Comparison of ENCODE assay signal across 8 mouse cellular contexts in genomic region chr2:174472818-174473549, GRCm38 (mm10). TPM values are rescaled to one million over a fixed set of nuclear protein-coding genes. Genes with fewer than 3 reads are reported as not detected.
DNase-seq lines count a peak whose midpoint lies in the region; ATAC-seq and TF ChIP-seq lines count a peak whose summit lies in the region.

Prelid3b (minus strand) TSS chr2:174473081.

- peak; percentile 97 for DNase-seq in G1E (ENCODE audit: low spot score)
- DNase-seq in cerebellum, adult 18-20 months: peak; percentile 98 to 99
- peak; percentile 99 for DNase-seq in heart, postnatal 36 days
- DNase-seq in layer of hippocampus, adult 2 months (ENCODE audit: low spot score in 2 of 2): peak; percentile 98 to 99
- peak; percentile 100 for DNase-seq in lung, embryonic 14.5 days
- DNase-seq in thymus, adult 2 months: peak; percentile 100

- H3K27me3 ChIP-seq in G1E (ENCODE audit: insufficient read depth, low read length): peaks cover 4% of the 10 kb centered on the region; the same call in 1 of the 2 replicates
- H3K27me3 ChIP-seq in forebrain, embryonic 16.5 days (replicated peaks; ENCODE audit: control insufficient read depth, insufficient read depth, low read length): no peaks in the 10 kb centered on the region
- no peaks in the 10 kb centered on the region for H3K27me3 ChIP-seq in lung, embryonic 14.5 days (ENCODE audit: insufficient read depth, low read length)
- H3K27me3 ChIP-seq in thymus, adult 2 months (ENCODE audit: control insufficient read depth, insufficient read depth, low read length): no peaks in the 10 kb centered on the region

- under 1% methylated on average over 53 of the region's 53 CpGs for WGBS in forebrain, embryonic 16.5 days
- under 1% methylated on average over 53 of the region's 53 CpGs for WGBS in lung, embryonic 14.5 days
- WGBS in olfactory bulb, adult 2 months: under 1% methylated on average over 53 of the region's 53 CpGs
- WGBS in thymus, adult 2 months: under 1% methylated on average over 53 of the region's 53 CpGs

- peaks cover 54% of the 10 kb centered on the region for H3K4me1 ChIP-seq in G1E (ENCODE audit: insufficient read depth, low read depth, low read length)
- peaks cover 9% of the 10 kb centered on the region for H3K4me1 ChIP-seq in forebrain, embryonic 16.5 days (replicated peaks; ENCODE audit: control insufficient read depth, insufficient read depth, low read length)
- no peaks in the 10 kb centered on the region for H3K4me1 ChIP-seq in lung, embryonic 14.5 days (ENCODE audit: insufficient read depth)
- peaks cover 9% of the 10 kb centered on the region for H3K4me1 ChIP-seq in olfactory bulb, adult 2 months (ENCODE audit: control insufficient read depth, insufficient read depth, low read length)
- peaks cover 17% of the 10 kb centered on the region for H3K4me1 ChIP-seq in thymus, adult 2 months (replicated peaks; ENCODE audit: control insufficient read depth, insufficient read depth, low read length)

- H3K4me2 ChIP-seq in forebrain, embryonic 16.5 days (ENCODE audit: low read length): peak within 1 kb of the TSS; percentile 82
- peak within 1 kb of the TSS; percentile 83 for H3K4me2 ChIP-seq in lung, embryonic 14.5 days

- 0 out of 2 replicates have a peak within 1 kb of the TSS, but pooled peaks have one; percentile 15 for H3K27ac ChIP-seq in forebrain, embryonic 16.5 days (ENCODE audit: low read length)
- peak within 1 kb of the TSS; percentile 86 for H3K27ac ChIP-seq in layer of hippocampus, adult 2 months
- H3K27ac ChIP-seq in lung, embryonic 14.5 days (ENCODE audit: low read depth): peak within 1 kb of the TSS; percentile 77
- no peak within 1 kb of the TSS for H3K27ac ChIP-seq in olfactory bulb, adult 2 months (ENCODE audit: insufficient read depth, low read depth, low read length)
- H3K27ac ChIP-seq in thymus, adult 2 months (ENCODE audit: control insufficient read depth, insufficient read depth, low read length): 0 out of 2 replicates have a peak within 1 kb of the TSS, but pooled peaks have one; percentile 13

- H3K9ac ChIP-seq in forebrain, embryonic 16.5 days (replicated peaks; ENCODE audit: low read depth, low read length): peak within 1 kb of the TSS; percentile 71
- H3K9ac ChIP-seq in lung, embryonic 14.5 days: peak within 1 kb of the TSS; percentile 78

- intact Hi-C loops in heart, postnatal 36 days (cut with DNase I): loop anchor here (2.0 to 10.0 kb wide), 4 partner anchors 34 to 398 kb away; partner anchors contain the start of genes Ctsz and Stx16

- H3K9me3 ChIP-seq in G1E (replicated peaks): no peaks in the 10 kb centered on the region
- no peaks in the 10 kb centered on the region for H3K9me3 ChIP-seq in forebrain, embryonic 16.5 days (ENCODE audit: control insufficient read depth, low read length)
- no peaks in the 10 kb centered on the region for H3K9me3 ChIP-seq in lung, embryonic 14.5 days (ENCODE audit: low read depth, low read length)

- TF ChIP-seq POLR2A in olfactory bulb, adult 2 months (IDR thresholded peaks at IDR 0.05; ENCODE audit: insufficient read depth, low read depth, low read length): peak; percentile 34; the same call in 1 of the 2 replicates
- peak; percentile 83 for TF ChIP-seq POLR2A in thymus, adult 2 months (IDR thresholded peaks at IDR 0.05; ENCODE audit: control insufficient read depth, extremely low read depth, insufficient read depth, low read length, poor library complexity)

- H3K4me3 ChIP-seq in G1E (ENCODE audit: low read depth, low read length): peak within 1 kb of the TSS; percentile 80
- peak within 1 kb of the TSS; percentile 74 for H3K4me3 ChIP-seq in forebrain, embryonic 16.5 days (replicated peaks; ENCODE audit: low read length)
- H3K4me3 ChIP-seq in layer of hippocampus, adult 2 months: peak within 1 kb of the TSS; percentile 68
- peak within 1 kb of the TSS; percentile 84 for H3K4me3 ChIP-seq in lung, embryonic 14.5 days (ENCODE audit: low read depth, low read length)
- peak within 1 kb of the TSS; percentile 87 for H3K4me3 ChIP-seq in olfactory bulb, adult 2 months (ENCODE audit: insufficient read depth, low read depth, low read length)
- H3K4me3 ChIP-seq in thymus, adult 2 months (ENCODE audit: control insufficient read depth, insufficient read depth, low read length): peak within 1 kb of the TSS; percentile 79

- ATAC-seq in G1E (ENCODE audit: extremely low read depth, insufficient number of reproducible peaks, low FRiP score, poor library complexity, severe bottlenecking): peak; percentile 72
- peak; percentile 99 for ATAC-seq in forebrain, embryonic 16.5 days
- peak; percentile 97 for ATAC-seq in lung, embryonic 14.5 days (ENCODE audit: insufficient read depth)

- H3K36me3 ChIP-seq in G1E (replicated peaks): peaks cover 39% of the 10 kb centered on the region
- H3K36me3 ChIP-seq in forebrain, embryonic 16.5 days (ENCODE audit: control insufficient read depth, insufficient read depth): no peaks in the 10 kb centered on the region
- H3K36me3 ChIP-seq in lung, embryonic 14.5 days (ENCODE audit: insufficient read depth): peaks cover 20% of the 10 kb centered on the region; the same call in 1 of the 2 replicates
- H3K36me3 ChIP-seq in thymus, adult 2 months (ENCODE audit: control insufficient read depth, insufficient read depth, low read length): no peaks in the 10 kb centered on the region

- no peak for TF ChIP-seq CTCF in G1E (IDR thresholded peaks at IDR 0.05; ENCODE audit: low read depth, low read length)
- TF ChIP-seq CTCF in layer of hippocampus, adult 2 months (conservative IDR thresholded peaks at IDR 0.05): peak; percentile 34
- no peak; the same call in 1 of the 2 replicates for TF ChIP-seq CTCF in lung, embryonic 14.5 days (IDR thresholded peaks at IDR 0.05; ENCODE audit: low read depth)
- TF ChIP-seq CTCF in olfactory bulb, adult 2 months (IDR thresholded peaks at IDR 0.05; ENCODE audit: insufficient read depth, low read depth, low read length): no peak
- TF ChIP-seq CTCF in thymus, adult 2 months (IDR thresholded peaks at IDR 0.05; ENCODE audit: borderline replicate concordance, control insufficient read depth, extremely low read depth, insufficient read depth, low read length, poor library complexity): peak; percentile 64; the same call in 1 of the 2 replicates

RNA-seq across cellular contexts. Expression of gene Prelid3b, which starts in this region (rescaled TPM):
- 88.7 and 90.7 TPM in 2 replicates for total RNA-seq in G1E (2014; fragmentation: Nextera tagmentation)
- total RNA-seq in G1E (2017): 154 and 165 TPM in 2 replicates
- 32.0 and 57.8 TPM in 2 replicates for polyA plus RNA-seq in G1E (2012)
- 120 and 121 TPM in 2 replicates for polyA plus RNA-seq in forebrain, embryonic 16.5 days (2015; fragmentation: Nextera tagmentation; extraction: Ambion mirVana)
- 10 to 100 TPM; 56.5 to 65.8 TPM for total RNA-seq in heart, postnatal 36 days (2021)
- total RNA-seq in layer of hippocampus, adult 2 months (2021): 10 to 100 TPM; 39.9 to 43.5 TPM
- polyA plus RNA-seq in lung, embryonic 14.5 days (2014; fragmentation: Nextera tagmentation; extraction: Ambion mirVana): 116 and 117 TPM in 2 replicates
- polyA plus RNA-seq in olfactory bulb, adult 2 months (2012; ENCODE audit: insufficient read depth, insufficient read length, low replicate concordance, missing spikeins): not detected in 2 replicates
- 62.8 and 67.4 TPM in 2 replicates for polyA plus RNA-seq in thymus, adult 2 months (2012; rRNA removed)

Comparison
In these comparisons a context has a peak if more than half of its experiments do, and no peak if none do; other contexts are left out.
1. CTCF ChIP-seq: peak in layer of hippocampus, adult 2 months (single experiment) and thymus, adult 2 months (single experiment); none in G1E (single experiment), lung, embryonic 14.5 days (single experiment) and olfactory bulb, adult 2 months (single experiment).
2. Peak in every context shown above with its lines, with median percentiles within 50 percentile points of each other: ATAC-seq, DNase-seq and H3K4me3 ChIP-seq.